Mouse (Mus musculus) embryonic facial prominence, embryonic 15.5 days (tissue): ENCODE data around the gene Ppip5k2. TPM values are rescaled to one million over a fixed set of nuclear protein-coding genes. Genes with fewer than 3 reads are reported as not detected.

Experiments used
- ATAC-seq: fragments of 200-750 bp; cut with Nextera tagmentation; 2 replicates; pipeline ENCODE4 v1.8.0; 2017; ENCODE audit warnings: low read depth, moderate TSS enrichment; ENCODE audit not compliant: insufficient number of reproducible peaks, low FRiP score, low TSS enrichment
- H3K27ac ChIP-seq: fragments of 300-500 bp; sonication (generic); replicated peaks from 2 replicates; pipeline ENCODE4 v1.5.1; 2015; ENCODE audit warnings: mild to moderate bottlenecking, inconsistent platforms
- H3K27me3 ChIP-seq: fragments of 300-500 bp; sonication (generic); 2 replicates; pipeline ENCODE4 v1.6.1; 2015; ENCODE audit warnings: inconsistent platforms
- H3K36me3 ChIP-seq: fragments of 300-500 bp; sonication (generic); 2 replicates; pipeline ENCODE4 v1.6.1; 2015; ENCODE audit warnings: mild to moderate bottlenecking, inconsistent platforms
- H3K4me1 ChIP-seq: fragments of 300-500 bp; sonication (generic); 2 replicates; pipeline ENCODE4 v1.6.1; 2015; ENCODE audit warnings: inconsistent platforms
- H3K4me2 ChIP-seq: fragments of 300-500 bp; sonication (generic); replicated peaks from 2 replicates; pipeline ENCODE4 v1.6.1; 2015; ENCODE audit warnings: mild to moderate bottlenecking, inconsistent platforms
- H3K4me3 ChIP-seq: fragments of 300-500 bp; sonication (generic); replicated peaks from 2 replicates; pipeline ENCODE4 v1.5.1; 2015; ENCODE audit warnings: mild to moderate bottlenecking, inconsistent platforms
- H3K9ac ChIP-seq: fragments of 300-500 bp; sonication (generic); 2 replicates; pipeline ENCODE4 v1.6.1; 2015; ENCODE audit warnings: inconsistent platforms
- H3K9me3 ChIP-seq: fragments of 300-500 bp; sonication (generic); replicated peaks from 2 replicates; pipeline ENCODE4 v1.6.1; 2016; ENCODE audit warnings: inconsistent platforms
- WGBS: fragments of 180-500 bp; shearing (Covaris S2); methylation state at CpG from one replicate; pipeline ENCODE4 v1.1.7; 2015; 5-methylcytosine and 5-hydroxymethylcytosine counted together
- polyA plus RNA-seq: library from polyadenylated mRNA; unstranded; fragments of >200 nt; fragmentation: Nextera tagmentation; extraction: Ambion mirVana; gene quantifications from 2 replicates; pipeline ENCODE4 v1.2.1, GENCODE M21; 2015

The Ppip5k2 gene
- polyA plus RNA-seq = 19.3 and 21.3 TPM in 2 replicates

DNA sequence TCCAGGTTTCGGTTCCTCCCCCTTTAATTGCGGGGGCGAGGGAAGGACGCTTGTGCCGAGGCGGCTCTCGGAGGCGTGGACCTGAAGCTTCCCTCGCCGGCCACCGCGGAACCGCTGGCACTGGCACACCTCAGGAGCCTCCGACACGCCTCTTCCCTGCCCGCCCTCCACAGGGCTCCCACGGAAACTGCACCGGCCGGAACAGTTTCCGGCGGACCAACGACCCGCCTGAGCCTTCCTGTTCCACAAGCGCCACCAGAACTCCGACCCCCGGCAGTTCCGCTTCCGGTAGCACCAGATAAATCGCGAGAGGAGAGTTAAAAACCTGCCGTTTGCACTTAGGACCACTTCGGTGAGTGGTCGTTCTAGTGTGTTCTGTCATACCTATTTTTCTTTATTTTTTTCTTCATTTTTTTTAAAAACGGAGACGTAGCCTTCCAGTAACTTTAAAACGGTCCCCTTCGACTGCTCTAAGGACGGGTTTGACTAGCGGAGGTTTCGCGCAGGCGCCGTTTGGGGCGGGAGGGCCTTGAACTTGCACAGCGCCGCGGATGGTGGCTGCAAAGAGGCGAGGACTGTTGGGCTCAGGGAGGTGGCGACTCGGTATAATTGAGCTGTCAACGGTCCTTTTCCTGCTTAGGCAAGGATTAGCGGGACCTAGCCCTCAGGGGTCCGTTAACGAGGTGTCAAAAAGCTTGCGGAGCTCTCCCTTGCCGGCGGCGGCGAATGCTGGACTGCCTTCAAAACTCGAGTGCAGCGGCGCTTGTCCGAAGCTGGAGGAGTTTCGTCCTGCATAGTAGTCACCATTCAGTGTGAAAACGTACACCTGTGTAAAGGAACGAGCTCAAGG, at the start of gene Ppip5k2, which contains the start of gene Gin1:
Gene Ppip5k2, minus strand, starts transcription at position 508 of the 850 bp plus-strand sequence.
Gene Gin1, plus strand, starts transcription at position 269 of the 850 bp plus-strand sequence.
- H3K27me3 ChIP-seq = no peaks in the 10 kb centered on the region
- H3K4me2 ChIP-seq = peak within 1 kb of the TSS; percentile 78
- under 1% methylated on average over 65 of the region's 66 CpGs for WGBS
- peak within 1 kb of the TSS; percentile 89 for H3K9ac ChIP-seq
- H3K4me1 ChIP-seq = peaks cover 8% of the 10 kb centered on the region; the same call in 1 of the 2 replicates
- peak within 1 kb of the TSS; percentile 91 for H3K27ac ChIP-seq
- H3K9me3 ChIP-seq = no peaks in the 10 kb centered on the region
- ATAC-seq = peak; percentile 99
- H3K4me3 ChIP-seq = peak within 1 kb of the TSS; percentile 89
- no peaks in the 10 kb centered on the region for H3K36me3 ChIP-seq

DNA sequence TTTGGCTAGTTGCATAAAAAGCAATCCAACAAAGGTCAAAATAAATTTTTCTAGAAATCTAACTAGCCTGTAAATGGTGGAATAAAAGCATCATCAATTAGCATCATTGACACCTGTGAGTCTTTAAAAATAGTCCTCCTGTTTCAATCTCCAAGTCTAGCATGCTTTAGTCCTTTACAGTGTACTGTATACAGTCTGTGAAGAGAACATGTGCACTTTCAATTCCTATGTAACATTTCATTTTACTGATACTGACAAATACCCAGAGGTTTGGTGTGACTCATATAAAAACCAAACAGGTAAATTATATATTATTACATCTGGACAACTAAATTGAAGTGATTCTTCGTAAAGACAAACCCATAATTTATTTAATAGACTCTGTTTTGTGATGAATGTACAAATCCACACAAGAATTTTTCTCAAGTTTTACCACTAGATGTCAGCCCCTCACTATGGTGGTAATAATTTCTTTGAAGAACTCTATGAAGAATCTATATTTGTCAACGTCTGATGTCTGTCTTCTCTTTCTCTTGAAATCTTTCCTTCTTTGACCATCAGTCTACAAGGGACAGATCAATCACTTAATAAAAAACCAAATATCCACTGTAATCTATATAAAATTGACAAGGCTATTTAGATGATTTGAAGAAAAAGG, 39.2 kb upstream of the Ppip5k2 start:
- ATAC-seq = no peak
- WGBS = 36% methylated on average over 2 of the region's 2 CpGs
- Histone ChIP-seq H3K9ac (no peak overlapping the region), H3K4me2 (no peak overlapping the region), H3K4me1 (no peaks in the 10 kb centered on the region), H3K9me3 (no peaks in the 10 kb centered on the region), H3K27me3 (no peaks in the 10 kb centered on the region), H3K4me3 (no peak overlapping the region), H3K36me3 (no peaks in the 10 kb centered on the region), H3K27ac (no peak overlapping the region)

DNA sequence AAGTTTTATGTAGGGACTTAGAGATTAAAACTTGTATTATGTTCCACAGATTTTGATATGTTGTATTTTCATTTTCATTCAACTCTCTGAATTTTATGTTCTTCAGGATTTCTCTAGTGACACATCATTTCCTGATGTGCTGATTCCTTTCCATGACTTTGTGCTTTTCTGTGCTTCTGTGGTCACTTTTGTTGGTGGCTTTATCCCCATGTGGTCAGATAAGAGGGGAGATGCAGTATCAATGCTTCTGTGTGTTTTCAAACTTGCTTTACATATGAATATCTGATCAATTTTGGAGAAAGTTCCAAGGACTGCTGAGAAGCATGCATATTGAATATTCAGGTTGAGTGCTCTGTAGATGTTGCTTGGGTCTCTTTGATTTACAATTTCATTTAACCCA, 34.3 kb upstream of the Ppip5k2 start:
- Histone ChIP-seq H3K27me3 (no peaks in the 10 kb centered on the region), H3K36me3 (no peaks in the 10 kb centered on the region), H3K9ac (no peak overlapping the region), H3K27ac (no peak overlapping the region), H3K4me2 (no peak overlapping the region), H3K4me1 (no peaks in the 10 kb centered on the region), H3K4me3 (no peak overlapping the region), H3K9me3 (no peaks in the 10 kb centered on the region)
- ATAC-seq = no peak

DNA sequence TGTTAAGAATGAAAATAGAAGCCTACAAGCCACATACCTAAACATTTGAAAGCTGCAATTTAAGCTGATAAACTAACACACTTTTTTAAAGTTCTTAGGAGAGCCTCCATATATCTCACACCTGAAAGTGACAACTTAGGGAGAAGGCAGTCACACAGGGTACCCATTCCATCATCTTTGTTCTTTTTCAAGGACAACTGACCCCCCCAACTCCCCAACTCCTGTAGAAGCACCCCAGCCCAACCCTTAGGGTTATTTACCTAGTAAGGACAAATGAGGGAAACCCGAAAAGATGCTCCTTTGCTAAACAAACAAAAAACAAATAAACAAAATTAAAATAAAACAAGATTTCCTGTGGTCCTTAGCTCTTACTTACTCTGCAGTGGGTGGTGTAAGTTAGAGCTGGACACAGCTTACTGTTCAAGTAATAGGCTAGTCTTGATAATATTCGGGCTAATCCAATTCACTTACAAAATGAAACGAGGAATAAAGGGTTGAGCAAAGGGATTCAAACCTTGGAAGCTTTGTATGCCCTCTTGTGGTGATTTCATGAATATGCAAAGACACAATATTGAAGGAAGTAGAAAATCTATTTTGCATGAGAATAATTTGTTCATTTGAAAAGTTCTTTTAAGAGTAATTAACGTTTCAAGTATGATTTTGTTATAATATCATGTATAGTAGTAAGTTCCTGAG, 32.1 kb upstream of the Ppip5k2 start:
- Histone ChIP-seq H3K27ac (no peak overlapping the region), H3K9ac (no peak overlapping the region), H3K9me3 (no peaks in the 10 kb centered on the region), H3K4me3 (no peak overlapping the region), H3K4me1 (no peaks in the 10 kb centered on the region), H3K27me3 (no peaks in the 10 kb centered on the region), H3K4me2 (no peak overlapping the region), H3K36me3 (no peaks in the 10 kb centered on the region)
- ATAC-seq = no peak
- WGBS = 41% methylated on average over 4 of the region's 4 CpGs

DNA sequence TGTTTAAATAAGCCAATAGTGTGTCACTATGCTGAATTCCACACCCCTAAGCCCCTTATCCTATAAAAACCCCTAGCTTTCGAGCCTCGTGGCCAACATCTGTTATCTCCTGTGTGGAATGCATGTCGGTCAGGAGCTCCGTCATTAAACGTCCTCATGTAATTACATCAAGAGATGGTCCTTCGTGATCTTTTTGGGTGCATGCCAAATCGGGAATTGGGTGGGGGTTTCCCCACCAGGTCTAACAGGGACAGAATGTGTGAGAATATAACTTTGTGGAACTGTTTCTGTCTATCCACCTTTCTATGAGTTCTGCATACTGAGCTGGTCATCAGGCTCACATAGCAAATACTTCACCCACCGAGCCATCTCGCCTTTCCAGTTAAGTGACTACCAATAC, 25.7 kb upstream of the Ppip5k2 start:
- no peak for ATAC-seq
- no peak overlapping the region for H3K27ac ChIP-seq
- no peak overlapping the region for H3K9ac ChIP-seq
- H3K36me3 ChIP-seq = no peaks in the 10 kb centered on the region
- no peaks in the 10 kb centered on the region for H3K4me1 ChIP-seq
- H3K9me3 ChIP-seq = no peaks in the 10 kb centered on the region
- 72% methylated on average over 9 of the region's 9 CpGs for WGBS
- H3K27me3 ChIP-seq = no peaks in the 10 kb centered on the region
- no peak overlapping the region for H3K4me3 ChIP-seq
- no peak overlapping the region for H3K4me2 ChIP-seq

DNA sequence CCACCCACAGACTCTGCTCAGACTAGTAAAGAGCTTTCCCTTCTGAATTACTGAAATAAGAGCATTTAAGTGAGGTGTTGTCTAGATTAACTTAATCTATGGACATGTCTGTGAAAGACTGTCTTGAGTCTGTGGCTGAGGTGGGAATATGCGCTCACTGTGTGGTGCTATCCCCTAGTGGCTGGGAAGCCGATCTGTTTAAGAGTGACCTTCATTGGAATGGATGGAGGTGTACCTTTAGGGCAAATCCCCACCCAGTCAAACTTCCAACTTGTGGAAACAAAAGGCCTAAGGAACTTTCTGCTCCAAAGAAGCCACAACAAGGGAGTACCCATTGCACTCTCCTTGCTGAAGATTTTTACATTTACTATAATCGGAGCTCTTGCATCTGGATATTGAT, 23.9 kb upstream of the Ppip5k2 start:
- no peaks in the 10 kb centered on the region for H3K36me3 ChIP-seq
- no peaks in the 10 kb centered on the region for H3K4me1 ChIP-seq
- 77% methylated on average over 3 of the region's 3 CpGs for WGBS
- H3K27me3 ChIP-seq = no peaks in the 10 kb centered on the region
- no peak overlapping the region for H3K27ac ChIP-seq
- no peak overlapping the region for H3K9ac ChIP-seq
- no peak overlapping the region for H3K4me2 ChIP-seq
- no peak overlapping the region for H3K4me3 ChIP-seq
- H3K9me3 ChIP-seq = no peaks in the 10 kb centered on the region
- ATAC-seq = no peak

DNA sequence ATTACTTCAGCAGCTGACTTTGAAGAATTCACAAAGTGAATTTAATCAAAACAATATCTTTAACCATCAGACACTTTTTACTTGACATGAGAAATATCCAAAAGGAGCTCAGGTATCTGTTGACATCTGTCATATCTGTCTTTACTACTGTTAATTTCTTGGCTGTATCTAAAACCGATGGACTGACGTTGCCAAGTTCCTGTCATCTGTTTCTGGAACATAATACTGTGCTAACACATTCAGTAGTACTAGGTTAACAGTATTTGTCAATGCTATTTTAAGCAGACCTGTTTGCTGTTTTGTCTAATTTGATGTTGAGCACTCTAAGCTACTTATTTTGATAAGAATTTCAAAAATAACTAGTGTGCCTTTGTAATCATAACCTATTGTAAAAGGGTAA, 18.3 kb upstream of the Ppip5k2 start:
- no peak for ATAC-seq
- Histone ChIP-seq H3K36me3 (no peaks in the 10 kb centered on the region), H3K4me1 (no peaks in the 10 kb centered on the region), H3K4me3 (no peak overlapping the region), H3K9ac (no peak overlapping the region), H3K9me3 (no peaks in the 10 kb centered on the region), H3K27ac (no peak overlapping the region), H3K27me3 (no peaks in the 10 kb centered on the region), H3K4me2 (no peak overlapping the region)
- WGBS = 69% methylated on average over 2 of the region's 2 CpGs

DNA sequence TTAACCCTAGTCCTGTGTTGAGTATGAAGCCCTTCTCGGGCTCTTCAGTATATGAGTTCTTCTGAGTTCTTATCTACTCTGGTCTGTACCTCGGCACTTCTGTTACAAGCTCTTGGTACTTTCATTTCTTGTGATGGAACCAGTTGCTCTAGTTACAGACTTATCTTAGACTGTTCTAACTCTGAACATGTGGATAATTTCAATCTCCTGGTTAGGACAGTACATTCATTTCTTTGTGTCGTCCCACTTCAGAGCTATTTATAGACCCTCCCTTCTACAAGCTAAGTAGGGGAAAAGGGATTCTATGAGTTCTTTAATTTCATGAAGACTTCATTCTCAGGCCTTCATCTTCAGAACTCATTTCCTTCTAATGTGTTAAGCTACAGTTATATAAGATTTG, 17.5 kb upstream of the Ppip5k2 start:
- H3K4me2 ChIP-seq = no peak overlapping the region
- ATAC-seq = no peak
- no peaks in the 10 kb centered on the region for H3K9me3 ChIP-seq
- no peak overlapping the region for H3K27ac ChIP-seq
- no peak overlapping the region for H3K9ac ChIP-seq
- WGBS = 81% methylated on average over 3 of the region's 3 CpGs
- H3K4me3 ChIP-seq = no peak overlapping the region
- no peaks in the 10 kb centered on the region for H3K27me3 ChIP-seq
- H3K4me1 ChIP-seq = no peaks in the 10 kb centered on the region
- H3K36me3 ChIP-seq = no peaks in the 10 kb centered on the region

DNA sequence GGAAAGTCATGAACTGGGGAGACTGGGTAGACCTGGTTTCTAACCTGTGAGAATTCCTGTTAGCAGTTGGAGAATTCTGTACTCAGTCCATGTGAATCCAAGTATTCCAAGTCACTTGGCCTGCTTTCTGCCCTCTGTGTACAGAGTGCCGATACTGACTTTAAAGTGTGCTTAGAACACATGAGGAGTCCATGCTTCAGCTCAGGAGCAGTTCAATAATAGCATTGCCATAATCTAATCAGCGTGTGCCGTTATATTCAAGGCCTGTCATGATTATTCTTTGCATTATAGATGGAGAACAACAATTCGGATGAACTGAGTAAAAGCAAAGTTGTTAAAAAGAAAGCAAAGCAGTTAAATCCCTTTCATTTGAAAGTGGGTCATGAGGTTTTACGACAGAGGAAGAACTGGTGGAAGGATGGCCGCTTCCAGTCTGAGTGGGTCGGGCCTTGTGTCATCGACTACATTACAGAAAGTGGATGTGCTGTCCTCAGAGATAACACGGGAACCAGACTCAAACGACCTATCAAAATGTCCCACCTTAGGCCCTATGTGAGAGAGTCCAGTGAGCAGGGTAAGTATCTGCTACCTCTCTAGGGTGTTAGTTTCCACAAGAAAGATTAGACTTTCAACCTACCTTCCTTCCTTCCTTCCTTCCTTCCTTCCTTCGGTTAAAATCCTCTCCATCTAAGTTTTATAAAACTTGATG, 15.6 kb upstream of the Ppip5k2 start:
- 91% methylated on average over 11 of the region's 11 CpGs for WGBS
- no peaks in the 10 kb centered on the region for H3K9me3 ChIP-seq

DNA sequence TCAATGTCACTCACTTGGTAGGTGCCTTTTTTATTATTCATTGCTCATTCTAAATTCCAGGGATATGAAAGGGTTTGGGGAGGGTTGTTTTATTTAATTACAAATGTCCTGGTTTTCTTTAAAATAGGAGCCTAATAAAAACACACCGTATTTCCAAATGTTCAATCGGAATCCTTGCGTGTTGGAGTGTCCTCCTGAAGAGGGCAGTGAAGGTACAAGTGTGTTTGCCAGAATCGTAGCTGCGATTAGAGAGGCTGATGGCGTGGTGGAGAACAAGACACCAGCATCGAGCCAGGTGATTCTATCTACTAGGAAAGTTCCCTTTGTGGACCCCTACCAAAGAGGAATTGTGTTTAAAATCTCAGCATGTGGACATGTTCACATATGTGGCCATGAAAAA, 14.7 kb upstream of the Ppip5k2 start:
- 83% methylated on average over 7 of the region's 7 CpGs for WGBS
- no peaks in the 10 kb centered on the region for H3K4me1 ChIP-seq
- no peaks in the 10 kb centered on the region for H3K36me3 ChIP-seq
- no peak overlapping the region for H3K4me3 ChIP-seq
- H3K27ac ChIP-seq = no peak overlapping the region
- H3K4me2 ChIP-seq = no peak overlapping the region
- H3K9me3 ChIP-seq = no peaks in the 10 kb centered on the region
- no peak for ATAC-seq
- H3K27me3 ChIP-seq = no peaks in the 10 kb centered on the region
- no peak overlapping the region for H3K9ac ChIP-seq

More for the DNA sequence above, 15.6 kb upstream of the Ppip5k2 start:
- Histone ChIP-seq H3K4me1 (no peaks in the 10 kb centered on the region), H3K27ac (no peak overlapping the region), H3K9ac (no peak overlapping the region), H3K27me3 (no peaks in the 10 kb centered on the region), H3K36me3 (no peaks in the 10 kb centered on the region), H3K4me2 (no peak overlapping the region), H3K4me3 (no peak overlapping the region)
- ATAC-seq = no peak

DNA sequence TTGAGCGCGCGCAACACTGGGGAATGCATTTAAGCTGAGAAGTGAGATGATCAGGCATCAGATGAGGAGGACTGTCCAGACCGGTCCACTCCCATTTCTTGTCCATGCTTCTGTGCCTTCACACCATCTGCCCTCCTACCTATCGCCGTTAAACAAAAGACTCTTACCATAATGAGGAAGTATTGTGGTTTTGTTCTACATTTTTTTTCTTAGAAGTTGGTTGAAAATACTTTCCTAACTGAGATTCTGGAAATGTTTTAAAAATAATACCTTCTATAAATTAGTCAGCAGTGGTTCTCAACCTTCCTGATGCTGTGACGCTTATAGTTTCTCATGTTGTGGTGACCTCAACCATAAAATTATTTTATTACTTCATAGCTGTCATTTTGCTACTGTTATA, 11.5 kb upstream of the Ppip5k2 start:
- Histone ChIP-seq H3K9ac (no peak overlapping the region), H3K4me1 (no peaks in the 10 kb centered on the region), H3K27me3 (no peaks in the 10 kb centered on the region), H3K9me3 (no peaks in the 10 kb centered on the region), H3K4me3 (no peak overlapping the region), H3K36me3 (no peaks in the 10 kb centered on the region), H3K27ac (no peak overlapping the region), H3K4me2 (no peak overlapping the region)
- 94% methylated on average over 7 of the region's 7 CpGs for WGBS
- ATAC-seq = no peak
